Mouse (Mus musculus): ENCODE measurements around the gene Dlg2.

DNA sequence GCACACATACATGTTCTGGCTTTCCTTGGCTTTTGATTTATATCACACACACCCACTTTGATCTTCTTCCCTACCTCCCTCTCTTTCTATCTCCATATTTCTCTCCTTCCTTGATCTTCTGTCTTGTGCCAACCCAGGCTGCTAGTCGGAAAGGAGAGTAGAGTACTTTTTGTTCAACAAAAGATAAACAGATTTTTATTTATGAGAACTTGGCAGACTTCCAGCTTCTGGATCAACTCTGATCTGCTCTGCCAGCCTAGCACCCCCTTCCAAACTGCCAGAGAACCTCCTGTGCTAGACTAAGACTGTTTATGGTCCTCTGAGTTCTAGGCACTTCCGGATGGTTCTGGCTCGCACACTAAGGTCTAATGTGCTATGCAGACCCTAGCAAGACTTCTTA is 968.3 kb downstream of the Dlg2 start:
- no peak for TF ChIP-seq CTCF (IDR thresholded peaks at IDR 0.05; ENCODE audit: extremely low read depth, insufficient read depth, insufficient read length, insufficient replicate concordance)
- TF ChIP-seq POLR2A (IDR thresholded peaks at IDR 0.05; ENCODE audit: low read depth, low read length) = no peak
